ENCODE assay signal across 8 mouse cellular contexts in the genomic region with DNA sequence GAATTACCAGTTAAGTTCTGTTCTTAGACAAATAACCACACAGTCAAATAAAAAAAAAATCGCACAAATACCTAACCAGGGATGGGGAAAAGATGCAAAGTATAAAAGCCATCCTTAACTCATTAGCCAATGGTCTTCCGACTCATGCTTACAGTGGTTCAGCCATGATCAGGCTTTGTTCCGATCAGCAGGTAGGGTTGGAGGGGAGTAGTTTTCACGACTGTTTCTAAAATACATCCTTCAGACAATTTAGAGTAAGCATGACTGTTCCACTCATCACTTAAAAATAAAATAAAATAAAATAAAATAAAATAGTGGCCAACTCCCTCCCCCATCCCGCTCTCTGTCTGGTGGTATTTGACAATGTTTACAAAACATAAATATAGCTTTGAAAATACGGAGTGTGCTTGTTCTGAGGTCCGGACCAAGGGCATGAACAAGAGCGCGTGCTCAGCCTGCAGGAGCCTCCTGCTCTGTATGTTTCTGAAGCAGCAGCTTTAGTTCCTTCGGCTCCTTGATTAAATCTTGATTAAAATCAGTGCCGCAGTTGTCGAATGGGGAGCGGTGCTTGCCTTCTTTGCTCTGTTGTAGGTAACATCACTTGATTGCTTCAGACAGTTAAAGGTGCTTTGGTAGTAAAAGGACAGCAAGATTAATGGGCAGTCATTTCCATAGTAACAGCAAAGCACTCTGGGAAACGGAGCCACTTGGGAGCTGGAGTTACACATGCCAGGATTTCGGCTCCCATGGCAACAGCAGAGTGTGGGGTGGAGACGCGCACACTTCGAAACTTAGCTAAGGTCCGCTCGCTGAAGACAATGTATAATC.
DNase-seq lines count a peak whose midpoint lies in the region; ATAC-seq and TF ChIP-seq lines count a peak whose summit lies in the region.

No protein-coding gene starts in this region.

- DNase-seq in R1 (ENCODE audit: low read depth, low spot score): peak; percentile 86
- peak; percentile 68 to 75 for DNase-seq in cerebellum, postnatal 14 days
- peak; percentile 27 to 46 for DNase-seq in frontal cortex, postnatal 25 days (ENCODE audit: low spot score in 2 of 2)
- peak; percentile 93 for DNase-seq in hindbrain, postnatal 0 days (ENCODE audit: low spot score)
- peak; percentile 65 to 75 for DNase-seq in layer of hippocampus, postnatal 36 days
- DNase-seq in midbrain, embryonic 11.5 days (ENCODE audit: low spot score, missing footprints): peak; percentile 96
- DNase-seq in thymus, adult 2 months: no peak

- H3K4me1 ChIP-seq in hindbrain, postnatal 0 days (ENCODE audit: insufficient read depth, low read length): no peaks in the 10 kb centered on the region; the same call in 1 of the 2 replicates
- peaks cover 5% of the 10 kb centered on the region; the same call in 1 of the 2 replicates for H3K4me1 ChIP-seq in midbrain, embryonic 11.5 days (ENCODE audit: control insufficient read depth, insufficient read depth, low read length)
- H3K4me1 ChIP-seq in stomach, embryonic 14.5 days (ENCODE audit: control insufficient read depth, insufficient read depth, low read length): no peaks in the 10 kb centered on the region
- no peaks in the 10 kb centered on the region for H3K4me1 ChIP-seq in thymus, adult 2 months (replicated peaks; ENCODE audit: control insufficient read depth, insufficient read depth, low read length)

- H3K4me2 ChIP-seq in hindbrain, postnatal 0 days (ENCODE audit: low read depth, low read length): peak overlapping the region; percentile 54
- peak overlapping the region; percentile 35; the same call in 1 of the 2 replicates for H3K4me2 ChIP-seq in midbrain, embryonic 11.5 days
- peak overlapping the region; percentile 30 for H3K4me2 ChIP-seq in stomach, embryonic 14.5 days (replicated peaks; ENCODE audit: low read depth, low read length)

- no peaks in the 10 kb centered on the region for H3K27me3 ChIP-seq in hindbrain, postnatal 0 days (ENCODE audit: insufficient read depth, low read length)
- no peaks in the 10 kb centered on the region for H3K27me3 ChIP-seq in midbrain, embryonic 11.5 days (ENCODE audit: control insufficient read depth, insufficient read depth, low read length)
- H3K27me3 ChIP-seq in stomach, embryonic 14.5 days (ENCODE audit: control insufficient read depth, insufficient read depth, low read length): no peaks in the 10 kb centered on the region
- H3K27me3 ChIP-seq in thymus, adult 2 months (ENCODE audit: control insufficient read depth, insufficient read depth, low read length): no peaks in the 10 kb centered on the region

- no peaks in the 10 kb centered on the region for H3K9me3 ChIP-seq in hindbrain, postnatal 0 days (ENCODE audit: low read length)
- H3K9me3 ChIP-seq in midbrain, embryonic 11.5 days (ENCODE audit: control insufficient read depth, low read length): no peaks in the 10 kb centered on the region
- no peaks in the 10 kb centered on the region for H3K9me3 ChIP-seq in stomach, embryonic 14.5 days (ENCODE audit: control insufficient read depth, low read depth, low read length)

- no peaks in the 10 kb centered on the region for H3K36me3 ChIP-seq in hindbrain, postnatal 0 days (ENCODE audit: insufficient read depth, low read length)
- no peaks in the 10 kb centered on the region for H3K36me3 ChIP-seq in midbrain, embryonic 11.5 days (ENCODE audit: control insufficient read depth, insufficient read depth, low read length)
- H3K36me3 ChIP-seq in stomach, embryonic 14.5 days (ENCODE audit: control insufficient read depth, insufficient read depth, low read length): no peaks in the 10 kb centered on the region
- H3K36me3 ChIP-seq in thymus, adult 2 months (ENCODE audit: control insufficient read depth, insufficient read depth, low read length): no peaks in the 10 kb centered on the region

- ATAC-seq in hindbrain, postnatal 0 days: peak; percentile 97
- ATAC-seq in midbrain, embryonic 11.5 days (ENCODE audit: low FRiP score): peak; percentile 97
- peak; percentile 89; the same call in 1 of the 2 replicates for ATAC-seq in stomach, embryonic 14.5 days (ENCODE audit: insufficient number of reproducible peaks, insufficient read depth, low FRiP score, low read depth)

- H3K4me3 ChIP-seq in hindbrain, postnatal 0 days (ENCODE audit: low read length): peak overlapping the region; percentile 24
- H3K4me3 ChIP-seq in midbrain, embryonic 11.5 days (ENCODE audit: low read depth, low read length): no peak overlapping the region
- H3K4me3 ChIP-seq in stomach, embryonic 14.5 days (ENCODE audit: low read depth, low read length): 0 out of 2 replicates have a peak overlapping the region, but pooled peaks have one; percentile 0
- H3K4me3 ChIP-seq in thymus, adult 2 months (ENCODE audit: control insufficient read depth, insufficient read depth, low read length): no peak overlapping the region

- WGBS in hindbrain, postnatal 0 days: 20% methylated on average over 20 of the region's 20 CpGs
- WGBS in midbrain, embryonic 11.5 days: 36% methylated on average over 20 of the region's 20 CpGs
- WGBS in stomach, embryonic 14.5 days: 32% methylated on average over 20 of the region's 20 CpGs
- WGBS in thymus, adult 2 months: 79% methylated on average over 20 of the region's 20 CpGs

- no peak for TF ChIP-seq CTCF in hindbrain, postnatal 0 days (IDR thresholded peaks at IDR 0.05; ENCODE audit: low read depth)
- no peak for TF ChIP-seq CTCF in thymus, adult 2 months (IDR thresholded peaks at IDR 0.05; ENCODE audit: borderline replicate concordance, control insufficient read depth, extremely low read depth, insufficient read depth, low read length, poor library complexity)

- H3K27ac ChIP-seq in hindbrain, postnatal 0 days: peak overlapping the region; percentile 57
- H3K27ac ChIP-seq in midbrain, embryonic 11.5 days (ENCODE audit: low read depth, low read length): no peak overlapping the region
- H3K27ac ChIP-seq in stomach, embryonic 14.5 days (ENCODE audit: low read length): no peak overlapping the region
- no peak overlapping the region for H3K27ac ChIP-seq in thymus, adult 2 months (ENCODE audit: control insufficient read depth, insufficient read depth, low read length)

- H3K9ac ChIP-seq in hindbrain, postnatal 0 days (replicated peaks; ENCODE audit: low read length): 0 out of 2 replicates have a peak overlapping the region, but pooled peaks have one; percentile 33
- no peak overlapping the region for H3K9ac ChIP-seq in midbrain, embryonic 11.5 days (ENCODE audit: low read length)
- peak overlapping the region; percentile 2; the same call in 1 of the 2 replicates for H3K9ac ChIP-seq in stomach, embryonic 14.5 days (replicated peaks; ENCODE audit: low read depth, low read length)

- no peak for TF ChIP-seq POLR2A in thymus, adult 2 months (IDR thresholded peaks at IDR 0.05; ENCODE audit: control insufficient read depth, extremely low read depth, insufficient read depth, low read length, poor library complexity)

Comparison
In these comparisons a context has a peak if more than half of its experiments do, and no peak if none do; other contexts are left out.
1. H3K4me3 ChIP-seq: peak in hindbrain, postnatal 0 days (single experiment) and stomach, embryonic 14.5 days (single experiment); none in midbrain, embryonic 11.5 days (single experiment) and thymus, adult 2 months (single experiment).
2. Peak in every context shown above with its lines, with median percentiles within 50 percentile points of each other: ATAC-seq and H3K4me2 ChIP-seq.